Mouse (Mus musculus) heart, adult 2 months (tissue): Measurements from ENCODE around the gene Hagh. TPM values are rescaled to one million over a fixed set of nuclear protein-coding genes. Genes with fewer than 3 reads are reported as not detected.

Experiments
- DNase-seq, 2 experiments: peaks; one replicate each; pipeline ENCODE4 v3.0.0; 2021
- H3K27ac ChIP-seq: fragments of 200-600 bp; 2 replicates; pipeline ENCODE4 v1.8.1; 2022
- H3K27me3 ChIP-seq: fragments of 200-500 bp; 2 replicates; pipeline ENCODE4 v1.6.1; 2012; ENCODE audit warnings: mild to moderate bottlenecking, low read length, inconsistent platforms, mixed read lengths; ENCODE audit not compliant: control insufficient read depth, insufficient read depth
- H3K36me3 ChIP-seq: fragments of 200-500 bp; 2 replicates; pipeline ENCODE4 v1.6.1; 2012; ENCODE audit warnings: low read length, inconsistent platforms; ENCODE audit not compliant: control insufficient read depth, insufficient read depth
- H3K4me1 ChIP-seq: fragments of 200-500 bp; 2 replicates; pipeline ENCODE4 v1.6.1; 2011; ENCODE audit warnings: low read length; ENCODE audit not compliant: control insufficient read depth, insufficient read depth
- H3K4me3 ChIP-seq: fragments of 200-600 bp; 2 replicates; pipeline ENCODE4 v1.8.1; 2022
- H3K79me2 ChIP-seq: fragments of 200-500 bp; replicated peaks from 2 replicates; pipeline ENCODE4 v1.6.1; 2012; ENCODE audit warnings: mild to moderate bottlenecking, inconsistent platforms, low read length, moderate library complexity, mixed read lengths; ENCODE audit not compliant: control insufficient read depth, insufficient read depth
- H3K9ac ChIP-seq: fragments of 200-500 bp; 2 replicates; pipeline ENCODE4 v1.6.1; 2012; ENCODE audit warnings: low read depth, mild to moderate bottlenecking, control low read depth, inconsistent platforms, low read length, mixed read lengths
- CTCF ChIP-seq: fragments of 200-600 bp; IDR thresholded peaks from 2 replicates; pipeline ENCODE4 v1.8.1; 2022; ENCODE audit warnings: antibody characterized with exemption, mild to moderate bottlenecking, moderate library complexity
- EP300 ChIP-seq: fragments of 200-500 bp; IDR thresholded peaks from 2 replicates; pipeline ENCODE4 v1.6.1; 2011; ENCODE audit warnings: low read depth, low read length, control low read depth; ENCODE audit not compliant: insufficient read depth
- POLR2A ChIP-seq: fragments of 200-500 bp; IDR thresholded peaks from 2 replicates; pipeline ENCODE4 v1.6.1; 2011; ENCODE audit warnings: mild to moderate bottlenecking, low read depth, low read length, control low read depth; ENCODE audit not compliant: insufficient read depth
- WGBS: fragments of 180-500 bp; shearing (Covaris S2); methylation state at CpG from one replicate; pipeline ENCODE4 v1.1.7; 2018; 5-methylcytosine and 5-hydroxymethylcytosine counted together
- intact Hi-C: fragments of 180-260 bp; cut with DNase I; formaldehyde crosslinking; loops from one replicate; pipeline ENCODE4 v1.15.1; 2025
- polyA plus RNA-seq: library from polyadenylated mRNA; depleted of rRNA; stranded (reverse); fragments of >200 nt; gene quantifications from 2 replicates; pipeline ENCODE4 v1.2.3, GENCODE M21; 2012
- total RNA-seq, 2 experiments: library from RNA; stranded (reverse); gene quantifications; 2 replicates each; pipeline ENCODE4 v1.2.3; 2021

The Hagh gene
- total and polyA plus RNA-seq, 3 experiments = 85.8 to 133 (median 89.5) TPM

DNA sequence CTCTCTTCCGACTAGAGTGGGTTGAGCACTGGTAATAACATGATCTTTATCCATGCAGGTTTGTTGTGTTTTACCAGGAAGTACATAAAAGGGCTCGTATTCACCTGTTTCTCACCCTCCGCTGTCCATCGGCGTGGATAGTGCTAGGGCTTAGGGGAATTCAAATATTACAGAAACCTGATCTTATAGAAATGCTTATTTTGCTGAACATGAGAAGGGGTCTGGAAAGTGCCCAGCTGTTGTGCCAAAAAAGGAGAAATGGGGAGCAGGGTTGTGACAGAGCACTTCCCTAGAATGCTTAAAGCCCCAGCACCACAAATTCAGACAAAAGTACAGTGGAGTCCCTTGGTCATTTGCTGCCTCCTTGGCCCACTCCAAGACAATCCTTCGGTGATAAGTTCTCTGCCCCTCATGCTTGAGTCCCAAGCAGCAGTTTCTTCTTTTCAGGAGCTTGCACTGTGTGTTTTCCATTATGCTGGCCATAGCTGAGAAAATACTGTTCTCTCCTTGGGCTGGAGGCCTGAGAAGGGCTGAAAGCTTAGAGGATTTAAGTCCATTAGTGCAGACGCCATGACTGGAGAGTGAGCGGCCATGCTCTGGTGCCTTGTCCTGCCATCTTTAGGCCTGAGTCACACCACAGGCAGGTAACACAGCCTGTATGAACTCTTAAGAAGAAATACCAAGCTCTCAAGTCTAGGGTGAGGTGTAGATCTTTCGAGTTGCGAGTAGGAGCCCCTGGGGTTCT lies 11.6 kb downstream of the Hagh start:
- DNase-seq = no peak
- WGBS = 81% methylated on average over 10 of the region's 10 CpGs
- TF ChIP-seq POLR2A (no peak), CTCF (no peak), EP300 (no peak)
- Histone ChIP-seq H3K36me3 (no peaks in the 10 kb centered on the region), H3K79me2 (no peaks in the 10 kb centered on the region), H3K9ac (peak overlapping the region; percentile 71; the same call in 1 of the 2 replicates), H3K27me3 (no peaks in the 10 kb centered on the region), H3K4me3 (peak overlapping the region; percentile 62), H3K4me1 (peaks cover 2% of the 10 kb centered on the region), H3K27ac (no peak overlapping the region; the same call in 1 of the 2 replicates)
- intact Hi-C loops = loop anchor here (2.0 kb wide), 1 partner anchor 33 kb away; no protein-coding TSS in a partner anchor

DNA sequence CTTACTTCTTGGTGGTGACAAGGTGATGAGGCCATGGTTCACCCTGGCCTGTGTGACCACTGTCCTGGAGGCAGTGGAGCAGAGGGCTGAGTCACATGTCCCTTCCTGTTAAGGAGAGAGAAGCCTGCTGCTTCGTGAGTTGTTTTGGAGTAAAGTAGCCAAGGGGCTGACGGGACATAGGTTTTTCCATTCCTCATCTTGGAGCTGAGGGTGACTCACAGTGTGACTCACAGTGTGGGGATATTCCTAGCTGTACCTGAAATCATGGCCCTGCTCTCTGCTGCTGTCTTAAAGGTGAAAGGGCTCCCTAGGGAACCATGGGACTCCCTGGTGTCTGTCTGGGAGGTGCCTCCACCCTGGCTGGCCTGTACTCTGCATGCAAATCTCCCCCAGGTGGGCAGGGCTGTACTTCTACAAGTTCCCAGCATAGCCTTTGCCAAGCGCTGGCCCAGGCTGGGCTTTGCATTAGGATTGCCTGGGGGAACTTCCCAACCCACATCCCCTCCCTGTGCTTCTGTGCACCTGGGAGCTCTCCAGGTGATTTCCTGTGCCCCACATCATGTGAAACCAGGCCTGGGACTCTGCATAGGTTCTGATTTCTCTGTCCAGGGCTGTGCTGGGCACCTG lies 16.0 kb downstream of the Hagh start:
- no peaks in the 10 kb centered on the region for H3K79me2 ChIP-seq
- no peak overlapping the region for H3K9ac ChIP-seq
- H3K27ac ChIP-seq = no peak overlapping the region
- DNase-seq = no peak
- intact Hi-C loops = no loop called here
- WGBS = 59% methylated on average over 3 of the region's 3 CpGs
- no peak for TF ChIP-seq CTCF
- no peak for TF ChIP-seq POLR2A
- no peak for TF ChIP-seq EP300
- H3K36me3 ChIP-seq = no peaks in the 10 kb centered on the region
- no peaks in the 10 kb centered on the region; the same call in none of the 2 replicates for H3K4me1 ChIP-seq
- no peaks in the 10 kb centered on the region for H3K27me3 ChIP-seq
- no peak overlapping the region for H3K4me3 ChIP-seq

DNA sequence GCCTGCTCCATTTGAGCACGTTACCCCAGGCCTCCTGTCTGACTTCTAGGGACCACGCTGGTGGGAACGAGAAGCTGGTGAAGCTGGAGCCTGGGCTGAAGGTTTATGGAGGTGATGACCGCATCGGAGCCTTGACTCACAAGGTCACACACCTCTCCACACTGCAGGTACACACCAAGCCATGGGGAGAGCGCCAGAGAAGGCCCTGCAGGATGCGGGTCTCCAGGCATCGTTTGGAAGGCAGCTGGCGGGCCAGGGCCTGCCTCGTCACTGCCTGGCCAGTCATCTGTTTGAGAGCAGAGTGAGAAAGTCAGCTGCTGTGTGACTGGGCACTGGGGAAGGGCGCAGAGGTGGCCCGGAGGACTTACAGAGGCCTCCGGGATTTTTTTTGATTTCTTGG lies 16.6 kb downstream of the Hagh start:
- Histone ChIP-seq H3K4me1 (no peaks in the 10 kb centered on the region; the same call in none of the 2 replicates), H3K27ac (no peak overlapping the region), H3K79me2 (no peaks in the 10 kb centered on the region), H3K36me3 (no peaks in the 10 kb centered on the region), H3K27me3 (no peaks in the 10 kb centered on the region), H3K4me3 (no peak overlapping the region), H3K9ac (no peak overlapping the region)
- WGBS = 91% methylated on average over 13 of the region's 13 CpGs
- no peak for DNase-seq
- TF ChIP-seq CTCF (no peak), POLR2A (no peak), EP300 (no peak)
- intact Hi-C loops = no loop called here

DNA sequence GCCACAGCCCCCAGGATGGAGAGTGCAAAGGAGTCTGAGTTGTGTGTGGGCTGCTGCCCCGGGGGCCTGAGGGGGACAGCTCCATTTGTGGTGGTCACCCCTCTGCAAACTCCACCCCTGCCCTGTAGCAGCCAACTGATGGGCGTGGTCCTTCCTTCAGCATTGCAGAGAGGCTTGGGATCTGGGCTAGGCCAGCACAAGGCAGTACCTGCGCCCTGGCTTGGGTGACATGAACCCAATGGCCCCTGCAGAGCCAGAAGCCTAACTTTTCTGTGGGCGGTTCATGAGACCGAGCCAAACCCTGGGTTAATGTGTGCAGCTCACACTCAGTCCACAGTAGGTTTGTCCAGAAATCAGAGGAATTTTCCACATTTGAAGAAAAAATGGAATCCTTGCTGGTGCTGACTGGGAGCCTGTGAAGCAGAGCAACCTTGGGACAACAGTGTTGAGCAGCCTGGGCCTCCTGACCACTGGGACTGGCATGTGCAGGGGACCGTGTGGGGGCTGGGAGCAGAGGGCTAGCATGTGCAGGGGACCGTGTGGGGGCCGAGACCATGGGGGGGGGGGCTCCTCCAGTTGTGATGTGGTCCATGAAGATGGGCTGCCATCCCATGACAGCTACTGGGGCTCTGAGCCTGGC lies 18.0 kb downstream of the Hagh start:
- Histone ChIP-seq H3K27me3 (no peaks in the 10 kb centered on the region), H3K36me3 (no peaks in the 10 kb centered on the region), H3K4me1 (no peaks in the 10 kb centered on the region; the same call in 1 of the 2 replicates), H3K9ac (no peak overlapping the region), H3K79me2 (no peaks in the 10 kb centered on the region), H3K27ac (no peak overlapping the region), H3K4me3 (no peak overlapping the region)
- TF ChIP-seq POLR2A (no peak), CTCF (no peak), EP300 (no peak)
- intact Hi-C loops = no loop called here
- 83% methylated on average over 8 of the region's 8 CpGs for WGBS
- no peak for DNase-seq

DNA sequence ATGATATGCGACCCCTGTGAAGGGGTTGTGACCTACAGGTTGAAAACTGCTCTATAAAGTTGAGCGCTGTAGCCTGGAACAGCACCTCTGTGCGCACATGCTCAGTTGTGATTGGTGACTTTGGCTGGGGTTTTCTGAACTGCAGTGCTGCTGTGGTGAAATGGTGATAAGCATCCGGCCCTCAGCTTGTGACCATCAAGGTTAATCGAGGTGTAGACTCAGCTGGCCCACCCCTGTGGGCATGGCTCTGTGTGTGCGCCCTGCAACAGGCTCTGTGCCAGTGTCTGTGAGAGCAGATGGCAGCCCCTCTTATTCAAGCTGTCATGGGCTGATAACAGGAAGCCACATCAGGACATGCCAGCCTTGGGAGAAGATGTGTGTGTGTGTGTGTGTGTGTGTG lies 19.0 kb downstream of the Hagh start:
- Histone ChIP-seq H3K27ac (no peak overlapping the region), H3K4me3 (no peak overlapping the region), H3K9ac (no peak overlapping the region), H3K4me1 (no peaks in the 10 kb centered on the region; the same call in 1 of the 2 replicates), H3K27me3 (no peaks in the 10 kb centered on the region), H3K36me3 (no peaks in the 10 kb centered on the region), H3K79me2 (no peaks in the 10 kb centered on the region)
- 68% methylated on average over 6 of the region's 6 CpGs for WGBS
- no peak for DNase-seq
- intact Hi-C loops = no loop called here
- no peak for TF ChIP-seq EP300
- TF ChIP-seq CTCF = no peak
- no peak for TF ChIP-seq POLR2A
